Mouse (Mus musculus): Measurements from ENCODE around the gene Exoc4.

DNA sequence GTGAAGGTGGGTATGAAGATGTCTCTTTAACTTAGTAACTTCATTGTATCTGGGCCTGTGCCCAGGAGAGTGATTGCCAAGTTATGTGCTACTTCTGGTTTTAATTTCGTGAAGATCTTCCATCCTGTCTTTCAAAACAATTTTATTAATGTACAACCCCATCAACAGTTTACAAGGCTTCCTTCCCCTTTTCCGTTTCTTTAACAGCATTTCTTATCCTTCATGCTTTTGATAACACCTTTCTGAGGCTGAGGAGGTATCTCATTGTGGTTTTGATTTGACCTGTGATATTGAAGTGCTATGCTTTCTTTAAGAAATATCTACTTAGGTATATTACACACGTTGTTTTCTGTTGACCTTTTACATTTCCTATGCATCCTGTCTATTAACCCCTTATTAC lies 616.9 kb downstream of the Exoc4 start:
- TF ChIP-seq MAX (IDR thresholded peaks at IDR 0.05; ENCODE audit: low read depth) (no peak), POLR2AphosphoS2 (IDR thresholded peaks at IDR 0.05; ENCODE audit: insufficient read length, low read depth) (no peak), POLR2A (IDR thresholded peaks at IDR 0.05; ENCODE audit: insufficient read length, low read depth) (no peak), E2F4 (IDR thresholded peaks at IDR 0.05; ENCODE audit: insufficient read depth) (no peak), USF1 (IDR thresholded peaks at IDR 0.05; ENCODE audit: low read depth) (no peak), TCF12 (IDR thresholded peaks at IDR 0.05; ENCODE audit: insufficient read depth, poor library complexity, severe bottlenecking) (no peak), MYOD1 (IDR thresholded peaks at IDR 0.05; ENCODE audit: control insufficient read depth in 1 of 3, insufficient read length in 2 of 3, low read depth in 2 of 3) (no peak), CEBPB (IDR thresholded peaks at IDR 0.05; ENCODE audit: insufficient read depth, poor library complexity, severe bottlenecking) (no peak)
